Mouse (Mus musculus): ENCODE measurements around the gene Dnaja3. TPM values are rescaled to one million over a fixed set of nuclear protein-coding genes. Genes with fewer than 3 reads are reported as not detected.

The Dnaja3 gene
- polyA plus RNA-seq, 1 experiment from 2014 or later: 62.6 TPM

DNA sequence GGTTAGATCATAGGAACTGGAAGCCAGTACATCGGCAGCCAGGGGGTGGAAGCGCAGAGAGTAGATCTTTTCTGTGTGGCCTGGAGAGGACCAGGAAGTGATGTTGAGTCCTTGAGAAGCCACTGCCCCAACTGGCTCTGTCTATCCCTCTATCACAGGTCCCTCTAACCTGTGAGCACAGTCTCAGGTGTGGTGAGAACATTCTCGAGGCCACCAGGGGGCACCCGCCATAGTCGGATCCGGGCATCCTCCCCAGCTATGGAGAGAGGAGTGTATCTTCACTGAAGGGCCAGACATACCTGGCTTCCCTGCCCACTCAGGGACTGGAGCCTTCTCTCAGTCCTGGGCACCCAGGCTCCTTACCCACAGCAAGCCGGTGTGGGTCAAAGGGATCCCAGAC, 7.7 kb upstream of the Dnaja3 start:
- no peak overlapping the region for H3K4me3 ChIP-seq (replicated peaks)
- no peaks in the 10 kb centered on the region for H3K9me3 ChIP-seq (replicated peaks)
- 36% methylated on average over 7 of the region's 7 CpGs for WGBS
- H3K9ac ChIP-seq: no peak overlapping the region
- peaks cover 4% of the 10 kb centered on the region for H3K36me3 ChIP-seq
- no peaks in the 10 kb centered on the region for H3K27me3 ChIP-seq
- H3K4me2 ChIP-seq (replicated peaks): no peak overlapping the region
- H3K27ac ChIP-seq (replicated peaks): no peak overlapping the region
- ATAC-seq (ENCODE audit: insufficient number of reproducible peaks, low FRiP score, low TSS enrichment, low read depth): no peak
- no peaks in the 10 kb centered on the region for H3K4me1 ChIP-seq

GRCm38 (mm10) chr16:4633661-4634060, 6.1 kb upstream of the Dnaja3 start:
- H3K4me2 ChIP-seq (replicated peaks): no peak overlapping the region
- no peak overlapping the region for H3K9ac ChIP-seq
- H3K4me3 ChIP-seq (replicated peaks): no peak overlapping the region
- H3K27ac ChIP-seq (replicated peaks): no peak overlapping the region
- peaks cover 4% of the 10 kb centered on the region; the same call in 1 of the 2 replicates for H3K36me3 ChIP-seq
- H3K9me3 ChIP-seq (replicated peaks): no peaks in the 10 kb centered on the region
- no peaks in the 10 kb centered on the region for H3K4me1 ChIP-seq
- WGBS: 87% methylated on average over 3 of the region's 3 CpGs
- no peak for ATAC-seq (ENCODE audit: insufficient number of reproducible peaks, low FRiP score, low TSS enrichment, low read depth)
- no peaks in the 10 kb centered on the region for H3K27me3 ChIP-seq

DNA sequence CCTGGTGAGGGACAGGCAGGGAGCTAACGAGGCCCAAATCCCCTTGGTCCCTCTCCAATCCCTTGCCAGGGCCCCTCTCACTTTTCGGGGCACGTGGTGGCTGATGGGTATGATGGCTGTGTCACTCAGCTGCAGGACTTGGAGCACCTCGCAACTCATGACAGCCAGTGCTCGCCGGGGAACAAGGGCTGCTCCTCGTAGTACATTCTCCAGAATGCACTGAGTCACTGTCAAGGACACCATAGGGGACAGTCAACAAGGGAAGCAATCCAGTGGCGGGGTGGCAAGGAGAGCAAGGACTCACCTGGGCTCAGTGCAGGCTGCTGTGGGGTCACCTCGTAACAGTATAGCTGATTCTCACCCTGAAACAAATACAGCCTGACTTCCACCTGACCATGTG, 5.1 kb upstream of the Dnaja3 start:
- Histone ChIP-seq H3K9ac (no peak overlapping the region), H3K27me3 (no peaks in the 10 kb centered on the region), H3K27ac (replicated peaks) (no peak overlapping the region), H3K4me2 (replicated peaks) (no peak overlapping the region), H3K36me3 (peaks cover 4% of the 10 kb centered on the region; the same call in 1 of the 2 replicates), H3K4me3 (replicated peaks) (no peak overlapping the region), H3K4me1 (0 out of 2 replicates have a peak, but pooled peaks cover 5% of the 10 kb centered on the region), H3K9me3 (replicated peaks) (no peaks in the 10 kb centered on the region)
- 85% methylated on average over 9 of the region's 9 CpGs for WGBS
- no peak for ATAC-seq (ENCODE audit: insufficient number of reproducible peaks, low FRiP score, low TSS enrichment, low read depth)

- peaks cover 10% of the 10 kb centered on the region for H3K4me1 ChIP-seq
- no peak overlapping the region for H3K27ac ChIP-seq (replicated peaks)
- no peak overlapping the region for H3K4me2 ChIP-seq (replicated peaks)
- 63% methylated on average over 4 of the region's 4 CpGs for WGBS
- H3K4me3 ChIP-seq (replicated peaks): no peak overlapping the region
- no peaks in the 10 kb centered on the region for H3K9me3 ChIP-seq (replicated peaks)
- peaks cover 4% of the 10 kb centered on the region; the same call in 1 of the 2 replicates for H3K36me3 ChIP-seq
- no peak overlapping the region for H3K9ac ChIP-seq
- H3K27me3 ChIP-seq: no peaks in the 10 kb centered on the region
- ATAC-seq (ENCODE audit: insufficient number of reproducible peaks, low FRiP score, low TSS enrichment, low read depth): no peak
Measured at GRCm38 (mm10) chr16:4635760-4636159, 4.0 kb upstream of the Dnaja3 start.

- 81% methylated on average over 3 of the region's 3 CpGs for WGBS
- H3K27ac ChIP-seq (replicated peaks): no peak overlapping the region
- H3K27me3 ChIP-seq: no peaks in the 10 kb centered on the region
- no peak overlapping the region for H3K4me2 ChIP-seq (replicated peaks)
- H3K9ac ChIP-seq: no peak overlapping the region
- H3K9me3 ChIP-seq (replicated peaks): no peaks in the 10 kb centered on the region
- H3K4me1 ChIP-seq: peaks cover 41% of the 10 kb centered on the region
- ATAC-seq (ENCODE audit: insufficient number of reproducible peaks, low FRiP score, low TSS enrichment, low read depth): no peak
- no peaks in the 10 kb centered on the region for H3K36me3 ChIP-seq
- H3K4me3 ChIP-seq (replicated peaks): no peak overlapping the region
Measured at GRCm38 (mm10) chr16:4638891-4639390, 848 bp upstream of the Dnaja3 start.

- peak overlapping the region; percentile 79 for H3K4me3 ChIP-seq (replicated peaks)
- 4% methylated on average over 17 of the region's 17 CpGs for WGBS
- peak overlapping the region; percentile 90 for H3K27ac ChIP-seq (replicated peaks)
- no peaks in the 10 kb centered on the region for H3K9me3 ChIP-seq (replicated peaks)
- no peaks in the 10 kb centered on the region for H3K27me3 ChIP-seq
- H3K36me3 ChIP-seq: 0 out of 2 replicates have a peak, but pooled peaks cover 4% of the 10 kb centered on the region
- ATAC-seq (ENCODE audit: insufficient number of reproducible peaks, low FRiP score, low TSS enrichment, low read depth): no peak; the same call in 1 of the 2 replicates
- peaks cover 52% of the 10 kb centered on the region for H3K4me1 ChIP-seq
- peak overlapping the region; percentile 75 for H3K4me2 ChIP-seq (replicated peaks)
- H3K9ac ChIP-seq: peak overlapping the region; percentile 70
Measured at GRCm38 (mm10) chr16:4640267-4641005, 647 bp downstream of the Dnaja3 start.

GRCm38 (mm10) chr16:4641119-4641838, 1.5 kb downstream of the Dnaja3 start:
- 31% methylated on average over 3 of the region's 3 CpGs for WGBS
- Histone ChIP-seq H3K4me1 (peaks cover 59% of the 10 kb centered on the region), H3K9me3 (replicated peaks) (no peaks in the 10 kb centered on the region), H3K27me3 (no peaks in the 10 kb centered on the region), H3K36me3 (0 out of 2 replicates have a peak, but pooled peaks cover 10% of the 10 kb centered on the region), H3K4me2 (replicated peaks) (peak overlapping the region; percentile 75), H3K4me3 (replicated peaks) (peak overlapping the region; percentile 79), H3K27ac (replicated peaks) (peak overlapping the region; percentile 90), H3K9ac (peak overlapping the region; percentile 70)
- no peak for ATAC-seq (ENCODE audit: insufficient number of reproducible peaks, low FRiP score, low TSS enrichment, low read depth)

DNA sequence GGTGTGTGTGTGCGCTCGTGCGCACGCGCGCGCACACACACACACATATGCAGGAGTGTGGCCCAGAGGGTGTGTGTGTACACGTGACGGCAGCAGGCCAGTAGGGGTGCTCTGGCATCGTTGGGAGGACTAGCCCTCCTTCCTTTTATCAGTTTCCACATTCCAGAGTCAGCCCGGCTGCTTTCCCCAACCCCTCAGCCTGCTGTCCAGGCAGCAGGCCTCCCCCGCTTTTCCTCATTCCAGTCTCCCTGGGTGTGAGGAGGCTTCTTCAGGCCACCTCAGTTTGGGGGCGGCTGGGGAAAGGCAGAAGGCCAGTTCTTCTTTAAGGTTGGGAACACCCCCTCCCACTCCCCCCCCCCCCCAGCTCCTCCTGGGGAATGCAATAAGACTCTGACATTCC, 2.4 kb downstream of the Dnaja3 start:
- Histone ChIP-seq H3K9ac (peak overlapping the region; percentile 12; the same call in 1 of the 2 replicates), H3K36me3 (0 out of 2 replicates have a peak, but pooled peaks cover 10% of the 10 kb centered on the region), H3K27me3 (no peaks in the 10 kb centered on the region), H3K9me3 (replicated peaks) (no peaks in the 10 kb centered on the region), H3K4me2 (replicated peaks) (peak overlapping the region; percentile 75), H3K27ac (replicated peaks) (peak overlapping the region; percentile 90), H3K4me1 (peaks cover 67% of the 10 kb centered on the region), H3K4me3 (replicated peaks) (peak overlapping the region; percentile 79)
- WGBS: 22% methylated on average over 13 of the region's 13 CpGs
- ATAC-seq (ENCODE audit: insufficient number of reproducible peaks, low FRiP score, low TSS enrichment, low read depth): peak; percentile 22; the same call in 1 of the 2 replicates

GRCm38 (mm10) chr16:4642937-4643336, 3.1 kb downstream of the Dnaja3 start:
- Histone ChIP-seq H3K27ac (replicated peaks) (peak overlapping the region; percentile 90), H3K27me3 (no peaks in the 10 kb centered on the region), H3K36me3 (peaks cover 11% of the 10 kb centered on the region; the same call in 1 of the 2 replicates), H3K9me3 (replicated peaks) (no peaks in the 10 kb centered on the region), H3K4me3 (replicated peaks) (peak overlapping the region; percentile 79), H3K4me1 (peaks cover 75% of the 10 kb centered on the region), H3K9ac (no peak overlapping the region), H3K4me2 (replicated peaks) (peak overlapping the region; percentile 75)
- WGBS: 83% methylated on average over 6 of the region's 6 CpGs
- no peak for ATAC-seq (ENCODE audit: insufficient number of reproducible peaks, low FRiP score, low TSS enrichment, low read depth)

DNA sequence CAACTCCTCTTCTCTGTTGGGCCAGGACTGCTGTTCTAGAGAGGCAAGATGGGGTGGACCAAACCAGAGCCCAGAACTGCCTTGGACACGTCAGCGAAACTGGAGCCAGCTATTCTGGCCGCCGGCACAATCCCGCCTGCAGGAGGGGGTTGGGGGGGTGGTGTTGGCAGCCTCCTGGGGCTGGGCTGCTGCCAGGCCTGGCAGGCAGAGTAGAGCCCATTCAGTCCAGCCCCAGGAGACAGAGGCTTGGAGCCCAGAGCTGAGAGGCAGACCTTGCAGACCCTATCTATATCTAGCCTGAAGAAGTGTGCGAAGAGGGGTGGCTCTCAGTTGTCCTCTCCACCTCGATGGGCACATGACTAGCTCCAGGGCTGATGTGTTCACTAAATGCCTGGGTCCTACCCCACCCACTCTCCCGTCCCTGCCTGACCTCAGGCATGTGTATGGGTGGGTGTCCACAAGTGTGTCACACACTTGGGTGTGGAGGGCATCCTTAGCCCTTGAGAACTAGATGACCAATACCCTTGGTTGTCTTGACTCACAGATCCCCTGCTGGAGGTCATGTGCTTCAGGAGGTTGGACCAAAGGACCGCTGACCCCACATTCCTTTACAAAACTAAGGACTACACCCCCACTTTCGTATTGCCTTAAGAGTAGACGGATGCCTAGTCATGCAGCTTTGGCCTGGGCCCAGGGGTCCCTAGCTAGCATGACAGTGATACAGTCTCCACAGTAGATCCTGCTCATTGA, 4.1 kb downstream of the Dnaja3 start:
- ATAC-seq (ENCODE audit: insufficient number of reproducible peaks, low FRiP score, low TSS enrichment, low read depth): no peak; the same call in 1 of the 2 replicates
- Histone ChIP-seq H3K9ac (no peak overlapping the region), H3K4me1 (peaks cover 84% of the 10 kb centered on the region), H3K4me2 (replicated peaks) (peak overlapping the region; percentile 75; the same call in 1 of the 2 replicates), H3K9me3 (replicated peaks) (no peaks in the 10 kb centered on the region), H3K27me3 (no peaks in the 10 kb centered on the region), H3K27ac (replicated peaks) (peak overlapping the region; percentile 90), H3K36me3 (peaks cover 20% of the 10 kb centered on the region; the same call in 1 of the 2 replicates), H3K4me3 (replicated peaks) (no peak overlapping the region)
- WGBS: 57% methylated on average over 11 of the region's 11 CpGs

Measured in embryonic facial prominence, embryonic 15.5 days (tissue).